Mouse (Mus musculus): ENCODE measurements around the gene Kcnn1. TPM values are rescaled to one million over a fixed set of nuclear protein-coding genes. Genes with fewer than 3 reads are reported as not detected.

Gene Kcnn1
- polyA plus RNA-seq, 1 experiment from 2014 or later = 6.7 TPM

- ATAC-seq (ENCODE audit: insufficient number of reproducible peaks, insufficient read depth, low FRiP score, low TSS enrichment) = no peak
- WGBS = 79% methylated on average over 2 of the region's 2 CpGs
- H3K27ac ChIP-seq = no peak overlapping the region
- H3K9me3 ChIP-seq = no peaks in the 10 kb centered on the region
- H3K27me3 ChIP-seq = peaks cover 34% of the 10 kb centered on the region
- no peak overlapping the region for H3K9ac ChIP-seq
- no peak overlapping the region for H3K4me2 ChIP-seq (replicated peaks)
- H3K4me3 ChIP-seq = no peak overlapping the region
- H3K36me3 ChIP-seq = 0 out of 2 replicates have a peak, but pooled peaks cover 5% of the 10 kb centered on the region
- H3K4me1 ChIP-seq = peaks cover 34% of the 10 kb centered on the region
These were observed 68.8 kb downstream of the Kcnn1 start for GRCm38 (mm10) chr8:70794215-70794614.

GRCm38 (mm10) chr8:70792700-70793099 lies 70.4 kb downstream of the Kcnn1 start:
- Histone ChIP-seq H3K4me3 (peak overlapping the region; percentile 75), H3K9me3 (no peaks in the 10 kb centered on the region), H3K36me3 (peaks cover 20% of the 10 kb centered on the region), H3K27ac (peak overlapping the region; percentile 87), H3K9ac (peak overlapping the region; percentile 89), H3K27me3 (peaks cover 23% of the 10 kb centered on the region), H3K4me1 (peaks cover 45% of the 10 kb centered on the region), H3K4me2 (replicated peaks) (peak overlapping the region; percentile 81)
- 0% methylated on average over 20 of the region's 20 CpGs for WGBS
- peak; percentile 32 for ATAC-seq (ENCODE audit: insufficient number of reproducible peaks, insufficient read depth, low FRiP score, low TSS enrichment)

Small RNA genes within 50 kb of the gene (microRNA-seq; reads per million reads assigned to microRNA genes)
- 1.1 reads per million for gene Mir7067
- gene Mir7240 = not detected

Other genes starting within 250 kb of the Kcnn1 start
- 1.1 and 1.2 TPM in 2 replicates for gene Lrrc25, start 247.1 kb downstream of the Kcnn1 start, polyA plus RNA-seq (2016; fragmentation: Nextera tagmentation; extraction: Ambion mirVana)
- gene Gdf15, start 230.8 kb downstream of the Kcnn1 start, polyA plus RNA-seq (2016; fragmentation: Nextera tagmentation; extraction: Ambion mirVana) = not detected in 2 replicates
- gene Pgpep1, start 202.9 kb downstream of the Kcnn1 start, polyA plus RNA-seq (2016; fragmentation: Nextera tagmentation; extraction: Ambion mirVana) = 59.5 and 70.4 TPM in 2 replicates
- 303 and 326 TPM in 2 replicates for gene Lsm4, start 190.0 kb downstream of the Kcnn1 start, polyA plus RNA-seq (2016; fragmentation: Nextera tagmentation; extraction: Ambion mirVana)
- 142 and 150 TPM in 2 replicates for gene Jund, start 164.3 kb downstream of the Kcnn1 start, polyA plus RNA-seq (2016; fragmentation: Nextera tagmentation; extraction: Ambion mirVana)
- gene Iqcn, start 159.8 kb downstream of the Kcnn1 start, polyA plus RNA-seq (2016; fragmentation: Nextera tagmentation; extraction: Ambion mirVana) = not detected in 2 replicates
- gene Gm3336, start 144.7 kb downstream of the Kcnn1 start, polyA plus RNA-seq (2016; fragmentation: Nextera tagmentation; extraction: Ambion mirVana) = not detected in 2 replicates
- 0.17 and 0.29 TPM in 2 replicates for gene Pde4c, start 139.5 kb downstream of the Kcnn1 start, polyA plus RNA-seq (2016; fragmentation: Nextera tagmentation; extraction: Ambion mirVana)
- 27.0 and 27.6 TPM in 2 replicates for gene Rab3a, start 108.6 kb downstream of the Kcnn1 start, polyA plus RNA-seq (2016; fragmentation: Nextera tagmentation; extraction: Ambion mirVana)
- 32.7 and 35.7 TPM in 2 replicates for gene Mpv17l2, start 102.3 kb downstream of the Kcnn1 start, polyA plus RNA-seq (2016; fragmentation: Nextera tagmentation; extraction: Ambion mirVana)
- gene Pik3r2, start 86.5 kb downstream of the Kcnn1 start, polyA plus RNA-seq (2016; fragmentation: Nextera tagmentation; extraction: Ambion mirVana) = 76.8 and 78.0 TPM in 2 replicates
- 13.7 and 13.9 TPM in 2 replicates for gene Mast3, start 58.2 kb downstream of the Kcnn1 start, polyA plus RNA-seq (2016; fragmentation: Nextera tagmentation; extraction: Ambion mirVana)
- 0.13 TPM in 1 of 2 replicates, not detected in the other for gene Il12rb1, start 54.8 kb downstream of the Kcnn1 start, polyA plus RNA-seq (2016; fragmentation: Nextera tagmentation; extraction: Ambion mirVana)
- 6.9 and 7.5 TPM in 2 replicates for gene Arrdc2, start 23.5 kb downstream of the Kcnn1 start, polyA plus RNA-seq (2016; fragmentation: Nextera tagmentation; extraction: Ambion mirVana)
- gene Ccdc124, start 10.7 kb upstream of the Kcnn1 start, polyA plus RNA-seq (2016; fragmentation: Nextera tagmentation; extraction: Ambion mirVana) = 123 and 126 TPM in 2 replicates
- 0.19 and 0.20 TPM in 2 replicates for gene Slc5a5, start 29.5 kb upstream of the Kcnn1 start, polyA plus RNA-seq (2016; fragmentation: Nextera tagmentation; extraction: Ambion mirVana)
- gene Rpl18a, start 34.2 kb upstream of the Kcnn1 start, polyA plus RNA-seq (2016; fragmentation: Nextera tagmentation; extraction: Ambion mirVana) = 3,568 and 3,610 TPM in 2 replicates
- gene Map1s, start 42.7 kb upstream of the Kcnn1 start, polyA plus RNA-seq (2016; fragmentation: Nextera tagmentation; extraction: Ambion mirVana) = 63.1 and 64.6 TPM in 2 replicates